Comparison of ENCODE assay signal across 10 mouse cellular contexts in the genomic region with DNA sequence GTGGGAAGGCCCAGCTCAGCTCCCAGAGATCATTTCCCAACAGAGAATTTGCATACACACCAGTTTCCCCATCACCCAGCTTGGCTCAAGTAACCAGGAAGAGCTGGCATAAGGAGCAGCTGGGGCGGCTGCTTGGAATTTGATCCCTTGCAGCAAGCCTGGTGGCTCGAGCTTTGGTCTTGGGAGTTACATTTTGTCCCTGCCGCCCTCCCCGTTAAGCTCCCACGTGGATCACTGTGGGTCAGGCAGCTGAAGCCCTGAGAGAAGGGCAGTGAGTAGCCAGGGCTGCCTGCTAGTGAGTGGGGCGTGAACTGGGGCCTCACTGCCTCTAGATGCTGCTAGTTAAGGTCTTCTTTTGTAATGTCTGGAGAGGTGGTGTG. TPM values are rescaled to one million over a fixed set of nuclear protein-coding genes. Genes with fewer than 3 reads are reported as not detected.
DNase-seq lines count a peak whose midpoint lies in the region; ATAC-seq and TF ChIP-seq lines count a peak whose summit lies in the region.
"Had no signal": no experiment of that assay in that cellular context is flagged by ENCODE, and none has a peak within 500 bp of the region (broad histone marks: within the 10 kb centered on the region; RNA-seq: fewer than 3 reads in every experiment).

No protein-coding gene starts in this region.

- H3K4me2 ChIP-seq in intestine, postnatal 0 days (replicated peaks; ENCODE audit: low read depth) = no peak overlapping the region; the same call in 1 of the 2 replicates
- H3K4me2 ChIP-seq in lung, postnatal 0 days (replicated peaks; ENCODE audit: low read depth, low read length) = no peak overlapping the region

- peak; percentile 84 for ATAC-seq in intestine, postnatal 0 days
- ATAC-seq in lung, postnatal 0 days = peak; percentile 63

- intact Hi-C loops in heart, postnatal 14 days (cut with DNase I) = no loop called here

- peak; percentile 96 for DNase-seq in heart, adult 11 months
- DNase-seq in heart, postnatal 14 days = no peak
- peak; percentile 57 for DNase-seq in urinary bladder, postnatal 14 days (ENCODE audit: low spot score)
- no peak for DNase-seq in urinary bladder, postnatal 10 days (ENCODE audit: low spot score)
- peak; percentile 86 for DNase-seq in lung, postnatal 0 days (ENCODE audit: low spot score)
- no peak for DNase-seq in spleen, postnatal 14 days (ENCODE audit: low spot score in 2 of 2)
- DNase-seq in right cerebral cortex, postnatal 25 days = no peak

- no peak overlapping the region for H3K4me3 ChIP-seq in intestine, postnatal 0 days (ENCODE audit: low read depth, low read length)
- H3K4me3 ChIP-seq in lung, postnatal 0 days (ENCODE audit: low read depth, low read length) = no peak overlapping the region

- TF ChIP-seq CTCF in intestine, postnatal 0 days (IDR thresholded peaks at IDR 0.05; ENCODE audit: low read depth) = no peak
- no peak for TF ChIP-seq CTCF in lung, postnatal 0 days (IDR thresholded peaks at IDR 0.05)

- peaks cover 4% of the 10 kb centered on the region; the same call in 1 of the 2 replicates for H3K4me1 ChIP-seq in intestine, postnatal 0 days (replicated peaks; ENCODE audit: control insufficient read depth, insufficient read depth, low read length)
- peaks cover 12% of the 10 kb centered on the region for H3K4me1 ChIP-seq in lung, postnatal 0 days (ENCODE audit: insufficient read depth, low read depth, low read length)

- H3K27ac ChIP-seq in intestine, postnatal 0 days (ENCODE audit: low read depth, low read length) = peak overlapping the region; percentile 77
- H3K27ac ChIP-seq in lung, postnatal 0 days (ENCODE audit: low read length) = peak overlapping the region; percentile 63

- H3K9me3 ChIP-seq in intestine, postnatal 0 days (ENCODE audit: control insufficient read depth) = no peaks in the 10 kb centered on the region
- no peaks in the 10 kb centered on the region for H3K9me3 ChIP-seq in lung, postnatal 0 days (ENCODE audit: low read length)
- H3K9me3 ChIP-seq: G1E had no signal

- no peak overlapping the region for H3K9ac ChIP-seq in intestine, postnatal 0 days (ENCODE audit: low read depth, low read length)
- H3K9ac ChIP-seq in lung, postnatal 0 days (replicated peaks; ENCODE audit: low read depth) = no peak overlapping the region

- H3K27me3 ChIP-seq in intestine, postnatal 0 days (replicated peaks; ENCODE audit: control insufficient read depth, insufficient read depth, low read length) = no peaks in the 10 kb centered on the region
- H3K27me3 ChIP-seq in lung, postnatal 0 days (replicated peaks; ENCODE audit: insufficient read depth, low read length) = no peaks in the 10 kb centered on the region

- H3K36me3 ChIP-seq in intestine, postnatal 0 days (ENCODE audit: control insufficient read depth, insufficient read depth) = peaks cover 24% of the 10 kb centered on the region
- 0 out of 2 replicates have a peak, but pooled peaks cover 7% of the 10 kb centered on the region for H3K36me3 ChIP-seq in lung, postnatal 0 days (ENCODE audit: insufficient read depth, low read length)

- no peak for TF ChIP-seq EP300 in lung, postnatal 0 days (IDR thresholded peaks at IDR 0.05)

- WGBS in intestine, postnatal 0 days = 13% methylated on average over 6 of the region's 6 CpGs
- 40% methylated on average over 6 of the region's 6 CpGs for WGBS in lung, postnatal 0 days

RNA-seq across cellular contexts. Expression of gene Zc3h12a, which starts 11.9 kb away (rescaled TPM):
- total RNA-seq in heart, postnatal 14 days (2021) = 1 to 10 TPM; 3.2 to 4.0 TPM
- 1.3 and 1.5 TPM in 2 replicates for polyA plus RNA-seq in intestine, postnatal 0 days (2015; fragmentation: Nextera tagmentation; extraction: Ambion mirVana)
- 1.6 and 2.3 TPM in 2 replicates for polyA plus RNA-seq in lung, postnatal 0 days (2015; fragmentation: Nextera tagmentation; extraction: Ambion mirVana)

RNA-seq across cellular contexts. Expression of gene Meaf6, which starts 30.8 kb away (rescaled TPM):
- 10 to 100 TPM; 22.6 to 24.5 TPM for total RNA-seq in heart, postnatal 14 days (2021)
- 23.0 and 24.8 TPM in 2 replicates for polyA plus RNA-seq in intestine, postnatal 0 days (2015; fragmentation: Nextera tagmentation; extraction: Ambion mirVana)
- polyA plus RNA-seq in lung, postnatal 0 days (2015; fragmentation: Nextera tagmentation; extraction: Ambion mirVana) = 29.7 and 32.1 TPM in 2 replicates

RNA-seq across cellular contexts. Expression of gene Snip1, which starts 49.2 kb away (rescaled TPM):
- total RNA-seq in heart, postnatal 14 days (2021) = 10 to 100 TPM in 1 of 2 experiments, 1 to 10 TPM in 1; 9.0 to 10.4 TPM
- 13.6 and 15.5 TPM in 2 replicates for polyA plus RNA-seq in intestine, postnatal 0 days (2015; fragmentation: Nextera tagmentation; extraction: Ambion mirVana)
- polyA plus RNA-seq in lung, postnatal 0 days (2015; fragmentation: Nextera tagmentation; extraction: Ambion mirVana) = 17.4 and 18.0 TPM in 2 replicates

RNA-seq across cellular contexts. Expression of gene Dnali1, which starts 50.2 kb away (rescaled TPM):
- under 1 TPM in 1 of 2 experiments, not detected in 1; 0.22 TPM for total RNA-seq in heart, postnatal 14 days (2021)
- polyA plus RNA-seq in intestine, postnatal 0 days (2015; fragmentation: Nextera tagmentation; extraction: Ambion mirVana) = not detected in 2 replicates
- 6.9 and 10.9 TPM in 2 replicates for polyA plus RNA-seq in lung, postnatal 0 days (2015; fragmentation: Nextera tagmentation; extraction: Ambion mirVana)
- total RNA-seq: hematopoietic stem cell, adult 5-6 weeks had no signal

Comparison
In these comparisons a context has a peak if more than half of its experiments do, and no peak if none do; other contexts are left out.
1. DNase-seq: peak in heart, adult 11 months (single experiment), urinary bladder, postnatal 14 days (single experiment) and lung, postnatal 0 days (single experiment); none in heart, postnatal 14 days (0 of 2), urinary bladder, postnatal 10 days (single experiment), spleen, postnatal 14 days (0 of 2) and right cerebral cortex, postnatal 25 days (single experiment).